Mouse (Mus musculus): ENCODE data around the gene Myh3. TPM values are rescaled to one million over a fixed set of nuclear protein-coding genes. Genes with fewer than 3 reads are reported as not detected.

The Myh3 gene
- polyA plus RNA-seq, 1 experiment, result 0.36 TPM

GRCm38 (mm10) chr11:67110168-67110948 is 32.3 kb downstream of the Myh3 start:
- no peak overlapping the region for H3K4me3 ChIP-seq (ENCODE audit: low read depth, low read length)
- H3K4me1 ChIP-seq (ENCODE audit: control insufficient read depth, insufficient read depth, low read length), result no peaks in the 10 kb centered on the region
- no peaks in the 10 kb centered on the region for H3K9me3 ChIP-seq (replicated peaks; ENCODE audit: control insufficient read depth, insufficient read depth, low read length, poor library complexity, severe bottlenecking)
- peak; percentile 96 for TF ChIP-seq CTCF (IDR thresholded peaks at IDR 0.05; ENCODE audit: low read depth, low read length)
- no peak for TF ChIP-seq EP300 (IDR thresholded peaks at IDR 0.05; ENCODE audit: insufficient read depth, low read depth, low read length)
- no peak for TF ChIP-seq POLR2A (IDR thresholded peaks at IDR 0.05; ENCODE audit: insufficient read depth, low read length)
- no peak overlapping the region for H3K9ac ChIP-seq (ENCODE audit: low read depth, poor library complexity, severe bottlenecking)
- H3K27me3 ChIP-seq (ENCODE audit: control insufficient read depth, insufficient read depth, low read length, poor library complexity, severe bottlenecking), result no peaks in the 10 kb centered on the region
- H3K36me3 ChIP-seq (ENCODE audit: control insufficient read depth, insufficient read depth, low read length, poor library complexity, severe bottlenecking), result no peaks in the 10 kb centered on the region
- no peak overlapping the region for H3K27ac ChIP-seq (ENCODE audit: insufficient read depth, low read length)

- no peaks in the 10 kb centered on the region for H3K9me3 ChIP-seq (replicated peaks; ENCODE audit: control insufficient read depth, insufficient read depth, low read length, poor library complexity, severe bottlenecking)
- H3K4me3 ChIP-seq (ENCODE audit: low read depth, low read length), result no peak overlapping the region
- H3K27me3 ChIP-seq (ENCODE audit: control insufficient read depth, insufficient read depth, low read length, poor library complexity, severe bottlenecking), result no peaks in the 10 kb centered on the region
- H3K27ac ChIP-seq (ENCODE audit: insufficient read depth, low read length), result no peak overlapping the region
- no peak overlapping the region for H3K9ac ChIP-seq (ENCODE audit: low read depth, poor library complexity, severe bottlenecking)
- H3K4me1 ChIP-seq (ENCODE audit: control insufficient read depth, insufficient read depth, low read length), result no peaks in the 10 kb centered on the region
- no peaks in the 10 kb centered on the region for H3K36me3 ChIP-seq (ENCODE audit: control insufficient read depth, insufficient read depth, low read length, poor library complexity, severe bottlenecking)
- TF ChIP-seq POLR2A (IDR thresholded peaks at IDR 0.05; ENCODE audit: insufficient read depth, low read length), result no peak
- peak; percentile 32 for TF ChIP-seq CTCF (IDR thresholded peaks at IDR 0.05; ENCODE audit: low read depth, low read length)
- TF ChIP-seq EP300 (IDR thresholded peaks at IDR 0.05; ENCODE audit: insufficient read depth, low read depth, low read length), result no peak
Measured at GRCm38 (mm10) chr11:67112019-67112850, 34.1 kb downstream of the Myh3 start.

- Histone ChIP-seq H3K9ac (ENCODE audit: low read depth, poor library complexity, severe bottlenecking) (no peak overlapping the region), H3K27ac (ENCODE audit: insufficient read depth, low read length) (no peak overlapping the region), H3K27me3 (ENCODE audit: control insufficient read depth, insufficient read depth, low read length, poor library complexity, severe bottlenecking) (no peaks in the 10 kb centered on the region), H3K4me3 (ENCODE audit: low read depth, low read length) (no peak overlapping the region), H3K4me1 (ENCODE audit: control insufficient read depth, insufficient read depth, low read length) (no peaks in the 10 kb centered on the region), H3K9me3 (replicated peaks; ENCODE audit: control insufficient read depth, insufficient read depth, low read length, poor library complexity, severe bottlenecking) (no peaks in the 10 kb centered on the region), H3K36me3 (ENCODE audit: control insufficient read depth, insufficient read depth, low read length, poor library complexity, severe bottlenecking) (no peaks in the 10 kb centered on the region)
- TF ChIP-seq EP300 (IDR thresholded peaks at IDR 0.05; ENCODE audit: insufficient read depth, low read depth, low read length) (no peak), CTCF (IDR thresholded peaks at IDR 0.05; ENCODE audit: low read depth, low read length) (peak; percentile 75), POLR2A (IDR thresholded peaks at IDR 0.05; ENCODE audit: insufficient read depth, low read length) (no peak)
Measured at GRCm38 (mm10) chr11:67112851-67113202, 34.7 kb downstream of the Myh3 start.

- no peaks in the 10 kb centered on the region for H3K27me3 ChIP-seq (ENCODE audit: control insufficient read depth, insufficient read depth, low read length, poor library complexity, severe bottlenecking)
- TF ChIP-seq POLR2A (IDR thresholded peaks at IDR 0.05; ENCODE audit: insufficient read depth, low read length), result no peak
- no peak for TF ChIP-seq EP300 (IDR thresholded peaks at IDR 0.05; ENCODE audit: insufficient read depth, low read depth, low read length)
- TF ChIP-seq CTCF (IDR thresholded peaks at IDR 0.05; ENCODE audit: low read depth, low read length), result no peak
- no peak overlapping the region for H3K9ac ChIP-seq (ENCODE audit: low read depth, poor library complexity, severe bottlenecking)
- no peak overlapping the region for H3K4me3 ChIP-seq (ENCODE audit: low read depth, low read length)
- H3K36me3 ChIP-seq (ENCODE audit: control insufficient read depth, insufficient read depth, low read length, poor library complexity, severe bottlenecking), result no peaks in the 10 kb centered on the region
- H3K27ac ChIP-seq (ENCODE audit: insufficient read depth, low read length), result no peak overlapping the region
- no peaks in the 10 kb centered on the region for H3K9me3 ChIP-seq (replicated peaks; ENCODE audit: control insufficient read depth, insufficient read depth, low read length, poor library complexity, severe bottlenecking)
- no peaks in the 10 kb centered on the region for H3K4me1 ChIP-seq (ENCODE audit: control insufficient read depth, insufficient read depth, low read length)
Measured at GRCm38 (mm10) chr11:67113381-67113780, 35.3 kb downstream of the Myh3 start.

GRCm38 (mm10) chr11:67114261-67114660 is 36.2 kb downstream of the Myh3 start:
- H3K9me3 ChIP-seq (replicated peaks; ENCODE audit: control insufficient read depth, insufficient read depth, low read length, poor library complexity, severe bottlenecking), result no peaks in the 10 kb centered on the region
- no peaks in the 10 kb centered on the region for H3K36me3 ChIP-seq (ENCODE audit: control insufficient read depth, insufficient read depth, low read length, poor library complexity, severe bottlenecking)
- no peaks in the 10 kb centered on the region for H3K4me1 ChIP-seq (ENCODE audit: control insufficient read depth, insufficient read depth, low read length)
- TF ChIP-seq CTCF (IDR thresholded peaks at IDR 0.05; ENCODE audit: low read depth, low read length) (no peak), EP300 (IDR thresholded peaks at IDR 0.05; ENCODE audit: insufficient read depth, low read depth, low read length) (no peak), POLR2A (IDR thresholded peaks at IDR 0.05; ENCODE audit: insufficient read depth, low read length) (no peak)
- H3K27ac ChIP-seq (ENCODE audit: insufficient read depth, low read length), result no peak overlapping the region
- H3K27me3 ChIP-seq (ENCODE audit: control insufficient read depth, insufficient read depth, low read length, poor library complexity, severe bottlenecking), result no peaks in the 10 kb centered on the region
- no peak overlapping the region for H3K4me3 ChIP-seq (ENCODE audit: low read depth, low read length)
- H3K9ac ChIP-seq (ENCODE audit: low read depth, poor library complexity, severe bottlenecking), result no peak overlapping the region

GRCm38 (mm10) chr11:67114901-67115300 is 36.8 kb downstream of the Myh3 start:
- no peaks in the 10 kb centered on the region for H3K36me3 ChIP-seq (ENCODE audit: control insufficient read depth, insufficient read depth, low read length, poor library complexity, severe bottlenecking)
- no peak overlapping the region for H3K4me3 ChIP-seq (ENCODE audit: low read depth, low read length)
- H3K27ac ChIP-seq (ENCODE audit: insufficient read depth, low read length), result no peak overlapping the region
- no peak overlapping the region for H3K9ac ChIP-seq (ENCODE audit: low read depth, poor library complexity, severe bottlenecking)
- TF ChIP-seq CTCF (IDR thresholded peaks at IDR 0.05; ENCODE audit: low read depth, low read length), result no peak
- H3K9me3 ChIP-seq (replicated peaks; ENCODE audit: control insufficient read depth, insufficient read depth, low read length, poor library complexity, severe bottlenecking), result no peaks in the 10 kb centered on the region
- no peaks in the 10 kb centered on the region for H3K27me3 ChIP-seq (ENCODE audit: control insufficient read depth, insufficient read depth, low read length, poor library complexity, severe bottlenecking)
- no peaks in the 10 kb centered on the region for H3K4me1 ChIP-seq (ENCODE audit: control insufficient read depth, insufficient read depth, low read length)
